Comparison of ENCODE assay signal across 17 mouse cellular contexts in genomic region chr7:120878271-120878670, GRCm38 (mm10). TPM values are rescaled to one million over a fixed set of nuclear protein-coding genes. Genes with fewer than 3 reads are reported as not detected.
DNase-seq lines count a peak whose midpoint lies in the region; ATAC-seq and TF ChIP-seq lines count a peak whose summit lies in the region.
"Had no signal": no experiment of that assay in that cellular context is flagged by ENCODE, and none has a peak within 500 bp of the region (broad histone marks: within the 10 kb centered on the region; RNA-seq: fewer than 3 reads in every experiment).

No protein-coding gene starts in this region.

- 0 out of 2 replicates have a peak overlapping the region, but pooled peaks have one; percentile 15 for H3K9ac ChIP-seq in liver, embryonic 12.5 days
- H3K9ac ChIP-seq in liver, embryonic 11.5 days (ENCODE audit: low read depth, low read length), result no peak overlapping the region
- H3K9ac ChIP-seq in liver, embryonic 15.5 days, result no peak overlapping the region
- no peak overlapping the region for H3K9ac ChIP-seq in heart, embryonic 11.5 days (ENCODE audit: low read depth, low read length)
- H3K9ac ChIP-seq: heart, embryonic 15.5 days; neural tube, embryonic 12.5 days; stomach, embryonic 15.5 days had no signal

- peak overlapping the region; percentile 71 for H3K4me2 ChIP-seq in liver, embryonic 12.5 days
- no peak overlapping the region for H3K4me2 ChIP-seq in liver, embryonic 11.5 days
- peak overlapping the region; percentile 70 for H3K4me2 ChIP-seq in liver, embryonic 15.5 days
- H3K4me2 ChIP-seq in heart, embryonic 11.5 days, result no peak overlapping the region
- H3K4me2 ChIP-seq: heart, embryonic 15.5 days; neural tube, embryonic 12.5 days; stomach, embryonic 15.5 days had no signal

- H3K27me3 ChIP-seq in erythroblast, embryonic 14.5 days (ENCODE audit: control insufficient read depth), result no peaks in the 10 kb centered on the region
- H3K27me3 ChIP-seq in liver, embryonic 12.5 days (replicated peaks), result no peaks in the 10 kb centered on the region
- no peaks in the 10 kb centered on the region for H3K27me3 ChIP-seq in liver, embryonic 11.5 days (replicated peaks; ENCODE audit: control insufficient read depth, insufficient read depth, low read length)
- no peaks in the 10 kb centered on the region for H3K27me3 ChIP-seq in liver, embryonic 15.5 days
- no peaks in the 10 kb centered on the region for H3K27me3 ChIP-seq in heart, embryonic 11.5 days (ENCODE audit: control insufficient read depth, insufficient read depth, low read length)
- H3K27me3 ChIP-seq: heart, embryonic 15.5 days; neural tube, embryonic 12.5 days; stomach, embryonic 15.5 days had no signal

- 86% methylated on average over 6 of the region's 6 CpGs for WGBS in liver, embryonic 12.5 days (ENCODE audit: insufficient replicate concordance)
- WGBS in liver, embryonic 11.5 days, result 83% methylated on average over 6 of the region's 6 CpGs
- WGBS in liver, embryonic 15.5 days (ENCODE audit: insufficient replicate concordance), result 85% methylated on average over 6 of the region's 6 CpGs
- 71% methylated on average over 6 of the region's 6 CpGs for WGBS in heart, embryonic 11.5 days (ENCODE audit: insufficient replicate concordance)

- peak overlapping the region; percentile 52 for H3K4me3 ChIP-seq in erythroblast, embryonic 14.5 days (replicated peaks)
- no peak overlapping the region for H3K4me3 ChIP-seq in liver, embryonic 12.5 days
- no peak overlapping the region for H3K4me3 ChIP-seq in liver, embryonic 11.5 days (ENCODE audit: low read depth, low read length)
- no peak overlapping the region for H3K4me3 ChIP-seq in embryonic fibroblast, embryonic 13.5 days (ENCODE audit: insufficient read depth, low read length)
- H3K4me3 ChIP-seq in liver, embryonic 15.5 days (replicated peaks), result peak overlapping the region; percentile 64; the same call in 1 of the 2 replicates
- H3K4me3 ChIP-seq in heart, embryonic 11.5 days (ENCODE audit: low read depth, low read length), result no peak overlapping the region
- H3K4me3 ChIP-seq: heart, embryonic 15.5 days; hindbrain, embryonic 10.5 days; neural tube, embryonic 12.5 days; stomach, embryonic 15.5 days had no signal

- peak overlapping the region; percentile 96 for H3K27ac ChIP-seq in liver, embryonic 12.5 days
- H3K27ac ChIP-seq in liver, embryonic 11.5 days (ENCODE audit: low read depth, low read length), result no peak overlapping the region
- peak overlapping the region; percentile 43; the same call in 1 of the 2 replicates for H3K27ac ChIP-seq in embryonic fibroblast, embryonic 13.5 days (ENCODE audit: insufficient read depth, low read length)
- H3K27ac ChIP-seq in liver, embryonic 15.5 days (replicated peaks), result peak overlapping the region; percentile 96
- H3K27ac ChIP-seq in heart, embryonic 11.5 days (ENCODE audit: low read depth, low read length), result no peak overlapping the region
- H3K27ac ChIP-seq: heart, embryonic 15.5 days; hindbrain, embryonic 10.5 days; neural tube, embryonic 12.5 days; stomach, embryonic 15.5 days had no signal

- TF ChIP-seq CTCF in embryonic fibroblast, embryonic 13.5 days (IDR thresholded peaks at IDR 0.05; ENCODE audit: borderline replicate concordance, insufficient read depth, low read length), result no peak

- H3K36me3 ChIP-seq in erythroblast, embryonic 14.5 days (ENCODE audit: control insufficient read depth), result peaks cover 99% of the 10 kb centered on the region
- peaks cover 79% of the 10 kb centered on the region for H3K36me3 ChIP-seq in liver, embryonic 12.5 days
- peaks cover 6% of the 10 kb centered on the region; the same call in 1 of the 2 replicates for H3K36me3 ChIP-seq in liver, embryonic 11.5 days (ENCODE audit: control insufficient read depth, insufficient read depth, low read length)
- H3K36me3 ChIP-seq in liver, embryonic 15.5 days (replicated peaks), result peaks cover 77% of the 10 kb centered on the region
- H3K36me3 ChIP-seq in heart, embryonic 11.5 days (ENCODE audit: control insufficient read depth, insufficient read depth, low read length), result no peaks in the 10 kb centered on the region

- no peak for TF ChIP-seq POLR2A in embryonic fibroblast, embryonic 13.5 days (IDR thresholded peaks at IDR 0.05; ENCODE audit: low read depth, low read length)

- H3K9me3 ChIP-seq in erythroblast, embryonic 14.5 days (ENCODE audit: control insufficient read depth, low read length), result no peaks in the 10 kb centered on the region
- no peaks in the 10 kb centered on the region for H3K9me3 ChIP-seq in liver, embryonic 12.5 days (replicated peaks)
- no peaks in the 10 kb centered on the region for H3K9me3 ChIP-seq in liver, embryonic 11.5 days (ENCODE audit: control insufficient read depth, low read length)
- no peaks in the 10 kb centered on the region for H3K9me3 ChIP-seq in liver, embryonic 15.5 days (replicated peaks)
- H3K9me3 ChIP-seq in heart, embryonic 11.5 days (replicated peaks; ENCODE audit: control insufficient read depth, low read length), result no peaks in the 10 kb centered on the region
- H3K9me3 ChIP-seq: G1E; heart, embryonic 15.5 days; hindbrain, embryonic 10.5 days; neural tube, embryonic 12.5 days; stomach, embryonic 15.5 days had no signal

- H3K4me1 ChIP-seq in erythroblast, embryonic 14.5 days (ENCODE audit: control insufficient read depth), result peaks cover 94% of the 10 kb centered on the region
- peaks cover 99% of the 10 kb centered on the region for H3K4me1 ChIP-seq in liver, embryonic 12.5 days
- peaks cover 46% of the 10 kb centered on the region for H3K4me1 ChIP-seq in liver, embryonic 11.5 days (replicated peaks; ENCODE audit: control insufficient read depth, insufficient read depth, low read length)
- peaks cover 2% of the 10 kb centered on the region; the same call in 1 of the 2 replicates for H3K4me1 ChIP-seq in embryonic fibroblast, embryonic 13.5 days (ENCODE audit: control insufficient read depth, insufficient read depth, low read length)
- peaks cover 96% of the 10 kb centered on the region for H3K4me1 ChIP-seq in liver, embryonic 15.5 days (replicated peaks)
- H3K4me1 ChIP-seq in heart, embryonic 11.5 days (ENCODE audit: control insufficient read depth, insufficient read depth, low read length), result peaks cover 7% of the 10 kb centered on the region
- H3K4me1 ChIP-seq: neural tube, embryonic 12.5 days had no signal

- no peak for DNase-seq in liver, embryonic 11.5 days (ENCODE audit: low spot score)
- DNase-seq: adrenal gland, adult 2 months; embryo, embryonic 11 days; spleen, adult 18-20 months had no signal

- ATAC-seq in erythroblast, adult 5-6 weeks (replicated peaks; ENCODE audit: low FRiP score, poor library complexity, severe bottlenecking), result no peak
- ATAC-seq in liver, embryonic 12.5 days, result no peak
- no peak for ATAC-seq in liver, embryonic 11.5 days (replicated peaks; ENCODE audit: low FRiP score)
- no peak for ATAC-seq in liver, embryonic 15.5 days (ENCODE audit: insufficient read depth)
- ATAC-seq in heart, embryonic 11.5 days (replicated peaks; ENCODE audit: insufficient number of reproducible peaks, low FRiP score, low TSS enrichment), result no peak
- ATAC-seq: intestine, embryonic 16.5 days; midbrain, embryonic 16.5 days had no signal

RNA-seq across cellular contexts. Expression of gene Eef2k, which starts 35.6 kb away (rescaled TPM):
- 24.6 and 28.0 TPM in 2 replicates for polyA plus RNA-seq in erythroblast, embryonic 14.5 days (2012)
- 12.3 and 24.0 TPM in 2 replicates for total RNA-seq in erythroblast, adult 5-6 weeks (2015; ENCODE audit: low replicate concordance)
- total RNA-seq in erythroblast, adult 5-6 weeks (2017; ENCODE audit: low replicate concordance), result 77.4 and 97.0 TPM in 2 replicates
- polyA plus RNA-seq in liver, embryonic 12.5 days (2016; fragmentation: Nextera tagmentation; extraction: Ambion mirVana), result 44.3 and 45.0 TPM in 2 replicates
- 21.2 and 23.2 TPM in 2 replicates for polyA plus RNA-seq in liver, embryonic 11.5 days (2014; fragmentation: Nextera tagmentation; extraction: Ambion mirVana)
- polyA plus RNA-seq in embryonic fibroblast, embryonic 13.5 days (2011; ENCODE audit: insufficient read length, low read depth, missing spikeins), result 42.0 and 47.7 TPM in 2 replicates
- polyA plus RNA-seq in liver, embryonic 15.5 days (2015; fragmentation: Nextera tagmentation; extraction: Ambion mirVana), result 42.8 and 50.4 TPM in 2 replicates
- polyA plus RNA-seq in heart, embryonic 11.5 days (2014; fragmentation: Nextera tagmentation; extraction: Ambion mirVana), result 5.0 and 7.9 TPM in 2 replicates

RNA-seq across cellular contexts. Expression of gene Polr3e, which starts 39.3 kb away (rescaled TPM):
- polyA plus RNA-seq in erythroblast, embryonic 14.5 days (2012), result 0.34 and 0.48 TPM in 2 replicates
- 3.1 and 3.3 TPM in 2 replicates for total RNA-seq in erythroblast, adult 5-6 weeks (2015; ENCODE audit: low replicate concordance)
- 1.5 and 6.2 TPM in 2 replicates for total RNA-seq in erythroblast, adult 5-6 weeks (2017; ENCODE audit: low replicate concordance)
- 27.4 and 27.9 TPM in 2 replicates for polyA plus RNA-seq in liver, embryonic 12.5 days (2016; fragmentation: Nextera tagmentation; extraction: Ambion mirVana)
- polyA plus RNA-seq in liver, embryonic 11.5 days (2014; fragmentation: Nextera tagmentation; extraction: Ambion mirVana), result 30.0 and 31.3 TPM in 2 replicates
- polyA plus RNA-seq in embryonic fibroblast, embryonic 13.5 days (2011; ENCODE audit: insufficient read length, low read depth, missing spikeins), result 22.0 and 24.0 TPM in 2 replicates
- 12.8 and 13.4 TPM in 2 replicates for polyA plus RNA-seq in liver, embryonic 15.5 days (2015; fragmentation: Nextera tagmentation; extraction: Ambion mirVana)
- polyA plus RNA-seq in heart, embryonic 11.5 days (2014; fragmentation: Nextera tagmentation; extraction: Ambion mirVana), result 15.0 and 15.6 TPM in 2 replicates

Comparison
In these comparisons a context has a peak if more than half of its experiments do, and no peak if none do; other contexts are left out.
1. H3K4me3 ChIP-seq: peak in erythroblast, embryonic 14.5 days (single experiment) and liver, embryonic 15.5 days (single experiment); none in liver, embryonic 12.5 days (single experiment), liver, embryonic 11.5 days (single experiment), embryonic fibroblast, embryonic 13.5 days (single experiment) and heart, embryonic 11.5 days (single experiment).
2. H3K27ac ChIP-seq: peak in liver, embryonic 12.5 days (single experiment), embryonic fibroblast, embryonic 13.5 days (single experiment) and liver, embryonic 15.5 days (single experiment); none in liver, embryonic 11.5 days (single experiment) and heart, embryonic 11.5 days (single experiment).
3. H3K4me2 ChIP-seq: peak in liver, embryonic 12.5 days (single experiment) and liver, embryonic 15.5 days (single experiment); none in liver, embryonic 11.5 days (single experiment) and heart, embryonic 11.5 days (single experiment).